Mouse (Mus musculus) left cerebral cortex, postnatal 10 days (tissue): Measurements from ENCODE around the gene Hjurp. TPM values are rescaled to one million over a fixed set of nuclear protein-coding genes. Genes with fewer than 3 reads are reported as not detected.

Experiments
- DNase-seq, 2 experiments: peaks; one replicate each; pipeline ENCODE4 v3.0.0; 2021 to 2022; ENCODE audit warnings: low spot score in 2 of 2, mixed read lengths in 1 of 2; ENCODE audit errors: extremely low spot score in 1 of 2
- intact Hi-C: fragments of 180-260 bp; cut with DNase I; formaldehyde crosslinking; loops from one replicate; pipeline ENCODE4 v1.15.1; 2025
- total RNA-seq, 2 experiments: library from RNA; stranded (reverse); gene quantifications; 2 replicates each; pipeline ENCODE4 v1.2.3; 2021

Gene Hjurp
- total RNA-seq, 2 experiments from 2014 or later = 42.0 to 44.4 TPM

- DNase-seq = no peak
- intact Hi-C loops = no loop called here
Measured at GRCm38 (mm10) chr1:88299529-88299945, 22.1 kb upstream of the Hjurp start.

- intact Hi-C loops = no loop called here
- DNase-seq = no peak
Measured at GRCm38 (mm10) chr1:88298686-88299528, 21.5 kb upstream of the Hjurp start.

- intact Hi-C loops = no loop called here
- DNase-seq = no peak
Measured at GRCm38 (mm10) chr1:88297480-88298258, 20.2 kb upstream of the Hjurp start.

GRCm38 (mm10) chr1:88296171-88296920, 18.9 kb upstream of the Hjurp start:
- peak in 1 of 2 experiments; percentile 26 for DNase-seq
- intact Hi-C loops = no loop called here

- peak in 1 of 2 experiments; percentile 62 for DNase-seq
- intact Hi-C loops = no loop called here
Measured at GRCm38 (mm10) chr1:88294650-88295049, 17.2 kb upstream of the Hjurp start.

- DNase-seq = peak in 1 of 2 experiments; percentile 19
- intact Hi-C loops = no loop called here
Measured at GRCm38 (mm10) chr1:88292057-88292456, 14.6 kb upstream of the Hjurp start.

GRCm38 (mm10) chr1:88291409-88292005, 14.1 kb upstream of the Hjurp start:
- peak in 1 of 2 experiments; percentile 14 for DNase-seq
- intact Hi-C loops = no loop called here

GRCm38 (mm10) chr1:88290511-88290910, 13.1 kb upstream of the Hjurp start:
- intact Hi-C loops = no loop called here
- DNase-seq = peak in 1 of 2 experiments; percentile 13

GRCm38 (mm10) chr1:88289917-88290316, 12.5 kb upstream of the Hjurp start:
- intact Hi-C loops = loop anchor here (10.0 kb wide), 1 partner anchor 135 kb away; no protein-coding TSS in a partner anchor
- DNase-seq = peak in 1 of 2 experiments; percentile 77

GRCm38 (mm10) chr1:88289152-88289551, 11.7 kb upstream of the Hjurp start:
- peak in 1 of 2 experiments; percentile 17 for DNase-seq
- intact Hi-C loops = loop anchor here (10.0 kb wide), 1 partner anchor 134 kb away; no protein-coding TSS in a partner anchor

GRCm38 (mm10) chr1:88288789-88289127, 11.3 kb upstream of the Hjurp start:
- intact Hi-C loops = loop anchor here (10.0 kb wide), 1 partner anchor 134 kb away; no protein-coding TSS in a partner anchor
- peak in 1 of 2 experiments; percentile 20 for DNase-seq

GRCm38 (mm10) chr1:88288056-88288788, 10.8 kb upstream of the Hjurp start:
- intact Hi-C loops = loop anchor here (10.0 kb wide), 1 partner anchor 133 kb away; no protein-coding TSS in a partner anchor
- DNase-seq = peak in 1 of 2 experiments; percentile 39

- intact Hi-C loops = loop anchor here (10.0 kb wide), 1 partner anchor 133 kb away; no protein-coding TSS in a partner anchor
- peak in 1 of 2 experiments; percentile 67 for DNase-seq
Measured at GRCm38 (mm10) chr1:88287697-88287980, 10.2 kb upstream of the Hjurp start.

GRCm38 (mm10) chr1:88286887-88287696, 9.7 kb upstream of the Hjurp start:
- peak in 1 of 2 experiments; percentile 51 for DNase-seq
- intact Hi-C loops = loop anchor here (10.0 kb wide), 1 partner anchor 132 kb away; no protein-coding TSS in a partner anchor

- intact Hi-C loops = loop anchor here (10.0 kb wide), 1 partner anchor 131 kb away; no protein-coding TSS in a partner anchor
- DNase-seq = peak in 1 of 2 experiments; percentile 55
Measured at GRCm38 (mm10) chr1:88286136-88286845, 8.9 kb upstream of the Hjurp start.

- intact Hi-C loops = loop anchor here (10.0 kb wide), 1 partner anchor 131 kb away; no protein-coding TSS in a partner anchor
Measured at GRCm38 (mm10) chr1:88285652-88286051, 8.2 kb upstream of the Hjurp start.

More at GRCm38 (mm10) chr1:88285652-88286051, 8.2 kb upstream of the Hjurp start:
- DNase-seq = no peak
